Mouse (Mus musculus) intestine, embryonic 14.5 days (tissue): ENCODE measurements at regions not wholly inside any gene's neighbourhood (a gene's known extent, or its start where the extent isn't known, plus 50 kb on each side); places are given as distances from the start of the nearest gene placed in this dataset.

Experiments used
- ATAC-seq: fragments of 200-750 bp; cut with Nextera tagmentation; replicated peaks from 2 replicates; pipeline ENCODE4 v1.8.0; 2017; ENCODE audit warnings: low read depth, moderate number of reproducible peaks, moderate TSS enrichment, moderate library complexity; ENCODE audit not compliant: low FRiP score, low TSS enrichment
- DNase-seq: peaks from one replicate; pipeline ENCODE4 v3.0.0-alpha.2; 2018; ENCODE audit warnings: low spot score
- H3K27ac ChIP-seq: fragments of 300-500 bp; sonication (generic); 2 replicates; pipeline ENCODE4 v1.5.1; 2014; ENCODE audit warnings: low read depth, mild to moderate bottlenecking, control low read depth
- H3K27me3 ChIP-seq: fragments of 300-500 bp; sonication (generic); replicated peaks from 2 replicates; pipeline ENCODE4 v1.6.1; 2014; ENCODE audit warnings: low read length, control low read depth; ENCODE audit not compliant: control insufficient read depth, insufficient read depth
- H3K36me3 ChIP-seq: fragments of 300-500 bp; sonication (generic); 2 replicates; pipeline ENCODE4 v1.6.1; 2014; ENCODE audit warnings: low read length, control low read depth; ENCODE audit not compliant: control insufficient read depth, insufficient read depth
- H3K4me1 ChIP-seq: fragments of 300-500 bp; sonication (generic); replicated peaks from 2 replicates; pipeline ENCODE4 v1.6.1; 2014; ENCODE audit warnings: low read length, control low read depth, mixed read lengths; ENCODE audit not compliant: control insufficient read depth, insufficient read depth
- H3K4me2 ChIP-seq: fragments of 300-500 bp; sonication (generic); 2 replicates; pipeline ENCODE4 v1.6.1; 2014; ENCODE audit warnings: low read length
- H3K4me3 ChIP-seq: fragments of 300-500 bp; sonication (generic); 2 replicates; pipeline ENCODE4 v1.5.1; 2014; ENCODE audit warnings: low read depth, low read length, control low read depth, mixed read lengths
- H3K9ac ChIP-seq: fragments of 300-500 bp; sonication (generic); 2 replicates; pipeline ENCODE4 v1.6.1; 2014; ENCODE audit warnings: mild to moderate bottlenecking, low read length
- H3K9me3 ChIP-seq: fragments of 300-500 bp; sonication (generic); 2 replicates; pipeline ENCODE4 v1.6.1; 2016; ENCODE audit warnings: low read length, control low read depth; ENCODE audit not compliant: control insufficient read depth
- WGBS: fragments of 180-500 bp; shearing (Covaris S2); extraction: QIAGEN DNeasy Blood & Tissue Kit; methylation state at CpG from one replicate; pipeline ENCODE4 v1.1.7; 2014; 5-methylcytosine and 5-hydroxymethylcytosine counted together

GRCm38 (mm10) chr16:78222377-78222776, 78.9 kb upstream of the Cxadr start:
- no peak for ATAC-seq
- H3K9ac ChIP-seq = no peak overlapping the region
- 78% methylated on average over 1 of the region's 1 CpGs for WGBS
- no peak overlapping the region for H3K4me3 ChIP-seq
- DNase-seq = no peak
- H3K9me3 ChIP-seq = no peaks in the 10 kb centered on the region
- H3K27me3 ChIP-seq = no peaks in the 10 kb centered on the region
- no peaks in the 10 kb centered on the region for H3K4me1 ChIP-seq
- no peaks in the 10 kb centered on the region for H3K36me3 ChIP-seq
- H3K27ac ChIP-seq = no peak overlapping the region
- no peak overlapping the region for H3K4me2 ChIP-seq

DNA sequence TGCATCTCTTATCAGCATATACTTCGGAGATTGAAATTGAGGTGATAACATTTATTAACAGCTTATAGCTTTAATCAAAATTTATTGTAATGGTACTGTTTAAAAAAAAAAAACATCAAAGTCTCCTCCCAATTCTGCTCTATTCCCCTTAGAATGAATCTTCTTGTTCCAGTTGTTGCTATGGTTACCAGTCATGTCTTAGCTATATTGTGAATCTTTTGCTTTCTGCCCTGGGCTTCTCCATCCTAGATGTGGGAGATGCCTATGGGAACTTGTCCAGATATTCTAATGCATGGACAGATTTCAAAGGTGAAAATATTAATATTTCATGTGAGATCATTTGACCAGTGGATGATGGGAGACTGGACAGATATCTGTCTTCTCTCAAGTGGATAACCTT, 79.5 kb upstream of the Cxadr start:
- Histone ChIP-seq H3K4me3 (no peak overlapping the region), H3K36me3 (no peaks in the 10 kb centered on the region), H3K4me2 (no peak overlapping the region), H3K27ac (no peak overlapping the region), H3K9me3 (no peaks in the 10 kb centered on the region), H3K4me1 (no peaks in the 10 kb centered on the region), H3K9ac (no peak overlapping the region), H3K27me3 (no peaks in the 10 kb centered on the region)
- WGBS = 87% methylated on average over 1 of the region's 1 CpGs
- DNase-seq (no peak), ATAC-seq (no peak)

GRCm38 (mm10) chr16:78217633-78218032, 83.7 kb upstream of the Cxadr start:
- DNase-seq = no peak
- H3K36me3 ChIP-seq = no peaks in the 10 kb centered on the region
- no peak for ATAC-seq
- H3K4me1 ChIP-seq = no peaks in the 10 kb centered on the region
- no peak overlapping the region for H3K9ac ChIP-seq
- 58% methylated on average over 6 of the region's 6 CpGs for WGBS
- no peaks in the 10 kb centered on the region for H3K9me3 ChIP-seq
- H3K27ac ChIP-seq = no peak overlapping the region
- H3K4me2 ChIP-seq = no peak overlapping the region
- no peak overlapping the region for H3K4me3 ChIP-seq
- H3K27me3 ChIP-seq = no peaks in the 10 kb centered on the region

GRCm38 (mm10) chr16:78216752-78217351, 84.4 kb upstream of the Cxadr start:
- no peak overlapping the region for H3K4me2 ChIP-seq
- no peaks in the 10 kb centered on the region for H3K27me3 ChIP-seq
- no peak for DNase-seq

DNA sequence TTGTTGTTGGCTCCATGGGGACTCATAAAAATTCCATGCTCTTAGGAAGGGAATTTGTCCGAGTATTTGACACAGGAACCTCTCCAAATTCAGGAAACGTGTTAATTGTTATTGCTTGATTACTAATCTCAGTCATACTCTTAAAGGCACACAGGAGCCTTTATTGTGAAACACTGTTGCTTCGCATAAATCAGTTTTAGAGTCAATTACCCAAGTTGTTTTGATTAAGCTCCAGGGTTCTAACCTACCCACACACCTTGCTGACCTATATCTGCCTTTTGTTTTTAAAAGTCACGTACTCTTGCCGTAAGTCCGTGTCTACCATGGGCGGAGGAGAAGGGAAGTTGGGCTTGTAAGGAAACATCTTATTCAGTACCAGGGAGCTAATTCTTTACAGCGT, 89.6 kb upstream of the Cxadr start:
- WGBS = 79% methylated on average over 8 of the region's 8 CpGs

More at GRCm38 (mm10) chr16:78216752-78217351, 84.4 kb upstream of the Cxadr start:
- Histone ChIP-seq H3K4me3 (no peak overlapping the region), H3K36me3 (no peaks in the 10 kb centered on the region), H3K4me1 (no peaks in the 10 kb centered on the region), H3K9ac (no peak overlapping the region), H3K27ac (no peak overlapping the region), H3K9me3 (no peaks in the 10 kb centered on the region)
- WGBS = 40% methylated on average over 9 of the region's 9 CpGs
- ATAC-seq = no peak

GRCm38 (mm10) chr16:78208321-78208720, 93.0 kb upstream of the Cxadr start:
- no peaks in the 10 kb centered on the region for H3K36me3 ChIP-seq
- no peak overlapping the region for H3K9ac ChIP-seq
- no peak overlapping the region for H3K4me3 ChIP-seq
- H3K27ac ChIP-seq = no peak overlapping the region
- H3K27me3 ChIP-seq = no peaks in the 10 kb centered on the region
- no peak overlapping the region for H3K4me2 ChIP-seq
- DNase-seq (no peak), ATAC-seq (no peak)
- H3K4me1 ChIP-seq = no peaks in the 10 kb centered on the region
- H3K9me3 ChIP-seq = no peaks in the 10 kb centered on the region
- WGBS = 75% methylated on average over 5 of the region's 5 CpGs

More for the DNA sequence above, 89.6 kb upstream of the Cxadr start:
- H3K4me1 ChIP-seq = no peaks in the 10 kb centered on the region
- DNase-seq (no peak), ATAC-seq (no peak)
- H3K27me3 ChIP-seq = no peaks in the 10 kb centered on the region
- no peak overlapping the region for H3K9ac ChIP-seq
- H3K9me3 ChIP-seq = no peaks in the 10 kb centered on the region
- H3K4me2 ChIP-seq = no peak overlapping the region
- no peak overlapping the region for H3K4me3 ChIP-seq
- no peaks in the 10 kb centered on the region for H3K36me3 ChIP-seq
- no peak overlapping the region for H3K27ac ChIP-seq

DNA sequence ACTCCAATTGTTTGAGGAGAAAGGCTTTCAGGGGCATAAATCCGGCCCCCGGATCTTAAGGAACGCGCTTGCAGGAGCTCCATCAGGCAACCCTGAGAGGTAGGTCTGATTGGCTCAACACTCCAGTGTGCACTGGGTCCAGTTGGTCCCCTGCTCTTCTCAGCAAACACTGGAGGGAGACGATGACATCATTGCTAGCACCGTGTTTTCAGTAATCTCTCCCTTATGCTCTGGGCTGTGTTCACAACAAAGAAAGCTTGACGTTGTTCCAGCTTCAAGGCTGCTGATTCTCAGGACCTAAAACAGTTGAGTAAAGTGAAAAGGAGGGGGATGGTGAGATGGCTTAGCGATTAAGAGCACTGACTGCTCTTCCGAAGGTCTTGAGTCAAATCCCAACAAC, 97.0 kb upstream of the Cxadr start:
- ATAC-seq (no peak), DNase-seq (no peak)
- H3K27me3 ChIP-seq = no peaks in the 10 kb centered on the region
- H3K36me3 ChIP-seq = no peaks in the 10 kb centered on the region
- H3K9ac ChIP-seq = no peak overlapping the region
- 80% methylated on average over 9 of the region's 9 CpGs for WGBS
- no peak overlapping the region for H3K27ac ChIP-seq
- no peak overlapping the region for H3K4me2 ChIP-seq
- H3K4me1 ChIP-seq = no peaks in the 10 kb centered on the region
- H3K4me3 ChIP-seq = no peak overlapping the region
- H3K9me3 ChIP-seq = no peaks in the 10 kb centered on the region

- 60% methylated on average over 12 of the region's 12 CpGs for WGBS
- no peak for ATAC-seq
Observed at GRCm38 (mm10) chr16:78200044-78200830, 101.1 kb upstream of the Cxadr start.

GRCm38 (mm10) chr16:78199252-78199651, 102.0 kb upstream of the Cxadr start:
- Histone ChIP-seq H3K4me1 (no peaks in the 10 kb centered on the region), H3K4me3 (no peak overlapping the region), H3K36me3 (no peaks in the 10 kb centered on the region), H3K27ac (no peak overlapping the region), H3K9me3 (no peaks in the 10 kb centered on the region), H3K27me3 (no peaks in the 10 kb centered on the region), H3K9ac (no peak overlapping the region), H3K4me2 (no peak overlapping the region)
- WGBS = 80% methylated on average over 10 of the region's 10 CpGs
- DNase-seq (no peak), ATAC-seq (no peak)

More at GRCm38 (mm10) chr16:78200044-78200830, 101.1 kb upstream of the Cxadr start:
- Histone ChIP-seq H3K9ac (no peak overlapping the region), H3K27ac (no peak overlapping the region), H3K4me1 (no peaks in the 10 kb centered on the region), H3K27me3 (no peaks in the 10 kb centered on the region), H3K4me2 (peak overlapping the region; percentile 9; the same call in 1 of the 2 replicates), H3K36me3 (no peaks in the 10 kb centered on the region), H3K9me3 (no peaks in the 10 kb centered on the region), H3K4me3 (no peak overlapping the region)
- no peak for DNase-seq
